Mouse (Mus musculus): ENCODE measurements around the gene Syt7.

The Syt7 gene

GRCm38 (mm10) chr19:10388615-10389313 lies at the start of gene Syt7:
Gene Syt7, plus strand, starts transcription at chr19:10389090.
- peak; percentile 95 for DNase-seq (ENCODE audit: low read depth, low spot score)

- no peak for DNase-seq (ENCODE audit: low read depth, low spot score)
Measured at GRCm38 (mm10) chr19:10339271-10339670, 49.6 kb upstream of the Syt7 start.

- peak; percentile 77 for DNase-seq (ENCODE audit: low read depth, low spot score)
Measured at GRCm38 (mm10) chr19:10340661-10341060, 48.2 kb upstream of the Syt7 start.

- DNase-seq (ENCODE audit: low read depth, low spot score): peak; percentile 78
Measured at GRCm38 (mm10) chr19:10341152-10341551, 47.7 kb upstream of the Syt7 start.

GRCm38 (mm10) chr19:10341817-10342439 lies 47.0 kb upstream of the Syt7 start:
- DNase-seq (ENCODE audit: low read depth, low spot score): no peak

- DNase-seq (ENCODE audit: low read depth, low spot score): no peak
Measured at GRCm38 (mm10) chr19:10343866-10344265, 45.0 kb upstream of the Syt7 start.

GRCm38 (mm10) chr19:10345696-10346095 lies 43.2 kb upstream of the Syt7 start:
- no peak for DNase-seq (ENCODE audit: low read depth, low spot score)

- no peak for DNase-seq (ENCODE audit: low read depth, low spot score)
Measured at GRCm38 (mm10) chr19:10347628-10348273, 41.1 kb upstream of the Syt7 start.

- DNase-seq (ENCODE audit: low read depth, low spot score): no peak
Measured at GRCm38 (mm10) chr19:10352218-10352617, 36.7 kb upstream of the Syt7 start.

- no peak for DNase-seq (ENCODE audit: low read depth, low spot score)
Measured at GRCm38 (mm10) chr19:10354830-10355229, 34.1 kb upstream of the Syt7 start.

GRCm38 (mm10) chr19:10356845-10357503 lies 31.9 kb upstream of the Syt7 start:
- DNase-seq (ENCODE audit: low read depth, low spot score): no peak

GRCm38 (mm10) chr19:10359105-10359946 lies 29.6 kb upstream of the Syt7 start:
- DNase-seq (ENCODE audit: low read depth, low spot score): no peak

- no peak for DNase-seq (ENCODE audit: low read depth, low spot score)
Measured at GRCm38 (mm10) chr19:10362473-10363129, 26.3 kb upstream of the Syt7 start.

- peak; percentile 11 for DNase-seq (ENCODE audit: low read depth, low spot score)
Measured at GRCm38 (mm10) chr19:10363869-10364268, 25.0 kb upstream of the Syt7 start.

GRCm38 (mm10) chr19:10366116-10366845 lies 22.6 kb upstream of the Syt7 start:
- no peak for DNase-seq (ENCODE audit: low read depth, low spot score)

- DNase-seq (ENCODE audit: low read depth, low spot score): no peak
Measured at GRCm38 (mm10) chr19:10367802-10368201, 21.1 kb upstream of the Syt7 start.

- no peak for DNase-seq (ENCODE audit: low read depth, low spot score)
Measured at GRCm38 (mm10) chr19:10369936-10370335, 19.0 kb upstream of the Syt7 start.

GRCm38 (mm10) chr19:10373191-10373590 lies 15.7 kb upstream of the Syt7 start:
- DNase-seq (ENCODE audit: low read depth, low spot score): no peak

GRCm38 (mm10) chr19:10375260-10375659 lies 13.6 kb upstream of the Syt7 start:
- DNase-seq (ENCODE audit: low read depth, low spot score): no peak

- DNase-seq (ENCODE audit: low read depth, low spot score): no peak
Measured at GRCm38 (mm10) chr19:10379978-10380377, 8.9 kb upstream of the Syt7 start.
